ENCODE assay signal across 19 mouse cellular contexts in genomic region chr14:100227717-100228116, GRCm38 (mm10). TPM values are rescaled to one million over a fixed set of nuclear protein-coding genes. Genes with fewer than 3 reads are reported as not detected.
"Had no signal": no experiment of that assay in that cellular context is flagged by ENCODE, and none has a peak within 500 bp of the region (broad histone marks: within the 10 kb centered on the region; RNA-seq: fewer than 3 reads in every experiment).

No protein-coding gene starts in this region.

- H3K4me2 ChIP-seq: lung, embryonic 14.5 days; midbrain, embryonic 13.5 days; neural tube, embryonic 13.5 days; neural tube, embryonic 15.5 days had no signal

- DNase-seq: lung, adult 18-20 months; lung, embryonic 14.5 days; lung, postnatal 10 days; lung, postnatal 4 days; retina, postnatal 1 day; right cerebral cortex, adult 18-20 months; right cerebral cortex, postnatal 25 days; right cerebral cortex, postnatal 4 days; spleen, adult 18-20 months; thymus, adult 18-20 months; thymus, postnatal 25 days; thymus, postnatal 4 days had no signal

- H3K27me3 ChIP-seq: midbrain, embryonic 13.5 days; neural tube, embryonic 13.5 days; neural tube, embryonic 15.5 days had no signal

- H3K36me3 ChIP-seq: midbrain, embryonic 10.5 days; midbrain, embryonic 13.5 days; neural tube, embryonic 13.5 days; neural tube, embryonic 15.5 days had no signal

- ATAC-seq: midbrain, embryonic 13.5 days; midbrain, embryonic 16.5 days had no signal

- H3K27ac ChIP-seq: midbrain, embryonic 10.5 days; midbrain, embryonic 13.5 days; neural tube, embryonic 13.5 days; neural tube, embryonic 15.5 days had no signal

- H3K4me3 ChIP-seq: midbrain, embryonic 10.5 days; midbrain, embryonic 13.5 days; myocyte; neural tube, embryonic 13.5 days; neural tube, embryonic 15.5 days had no signal

- H3K9me3 ChIP-seq: midbrain, embryonic 10.5 days; midbrain, embryonic 13.5 days; neural tube, embryonic 13.5 days; neural tube, embryonic 15.5 days had no signal

- H3K4me1 ChIP-seq: neural tube, embryonic 15.5 days had no signal

- H3K9ac ChIP-seq: lung, embryonic 14.5 days; midbrain, embryonic 13.5 days; neural tube, embryonic 13.5 days; neural tube, embryonic 15.5 days had no signal

RNA-seq across cellular contexts. Expression of gene Klf12, which starts 56.8 kb away (rescaled TPM):
- total RNA-seq: megakaryocyte-erythroid progenitor cell, adult 5-6 weeks had no signal
